Mouse (Mus musculus) heart, adult 2 months (tissue): ENCODE measurements around the gene Fosb. TPM values are rescaled to one million over a fixed set of nuclear protein-coding genes. Genes with fewer than 3 reads are reported as not detected.

Experiments
- DNase-seq, 2 experiments: peaks; one replicate each; pipeline ENCODE4 v3.0.0; 2021
- H3K27ac ChIP-seq: fragments of 200-600 bp; 2 replicates; pipeline ENCODE4 v1.8.1; 2022
- H3K27me3 ChIP-seq: fragments of 200-500 bp; 2 replicates; pipeline ENCODE4 v1.6.1; 2012; ENCODE audit warnings: mild to moderate bottlenecking, low read length, inconsistent platforms, mixed read lengths; ENCODE audit not compliant: control insufficient read depth, insufficient read depth
- H3K36me3 ChIP-seq: fragments of 200-500 bp; 2 replicates; pipeline ENCODE4 v1.6.1; 2012; ENCODE audit warnings: low read length, inconsistent platforms; ENCODE audit not compliant: control insufficient read depth, insufficient read depth
- H3K4me1 ChIP-seq: fragments of 200-500 bp; 2 replicates; pipeline ENCODE4 v1.6.1; 2011; ENCODE audit warnings: low read length; ENCODE audit not compliant: control insufficient read depth, insufficient read depth
- H3K4me3 ChIP-seq: fragments of 200-600 bp; 2 replicates; pipeline ENCODE4 v1.8.1; 2022
- H3K79me2 ChIP-seq: fragments of 200-500 bp; replicated peaks from 2 replicates; pipeline ENCODE4 v1.6.1; 2012; ENCODE audit warnings: mild to moderate bottlenecking, inconsistent platforms, low read length, moderate library complexity, mixed read lengths; ENCODE audit not compliant: control insufficient read depth, insufficient read depth
- H3K9ac ChIP-seq: fragments of 200-500 bp; 2 replicates; pipeline ENCODE4 v1.6.1; 2012; ENCODE audit warnings: low read depth, mild to moderate bottlenecking, control low read depth, inconsistent platforms, low read length, mixed read lengths
- CTCF ChIP-seq: fragments of 200-600 bp; IDR thresholded peaks from 2 replicates; pipeline ENCODE4 v1.8.1; 2022; ENCODE audit warnings: antibody characterized with exemption, mild to moderate bottlenecking, moderate library complexity
- EP300 ChIP-seq: fragments of 200-500 bp; IDR thresholded peaks from 2 replicates; pipeline ENCODE4 v1.6.1; 2011; ENCODE audit warnings: low read depth, low read length, control low read depth; ENCODE audit not compliant: insufficient read depth
- POLR2A ChIP-seq: fragments of 200-500 bp; IDR thresholded peaks from 2 replicates; pipeline ENCODE4 v1.6.1; 2011; ENCODE audit warnings: mild to moderate bottlenecking, low read depth, low read length, control low read depth; ENCODE audit not compliant: insufficient read depth
- WGBS: fragments of 180-500 bp; shearing (Covaris S2); methylation state at CpG from one replicate; pipeline ENCODE4 v1.1.7; 2018; 5-methylcytosine and 5-hydroxymethylcytosine counted together
- intact Hi-C: fragments of 180-260 bp; cut with DNase I; formaldehyde crosslinking; loops from one replicate; pipeline ENCODE4 v1.15.1; 2025
- polyA plus RNA-seq: library from polyadenylated mRNA; depleted of rRNA; stranded (reverse); fragments of >200 nt; gene quantifications from 2 replicates; pipeline ENCODE4 v1.2.3, GENCODE M21; 2012
- total RNA-seq, 2 experiments: library from RNA; stranded (reverse); gene quantifications; 2 replicates each; pipeline ENCODE4 v1.2.3; 2021

Fosb gene
- total and polyA plus RNA-seq, 3 experiments = 0.89 to 1.1 (median 0.94) TPM

GRCm38 (mm10) chr7:19337122-19337521 is 27.3 kb upstream of the Fosb start:
- Histone ChIP-seq H3K4me1 (peaks cover 4% of the 10 kb centered on the region; the same call in 1 of the 2 replicates), H3K4me3 (no peak overlapping the region), H3K36me3 (no peaks in the 10 kb centered on the region), H3K79me2 (no peaks in the 10 kb centered on the region), H3K27me3 (no peaks in the 10 kb centered on the region), H3K27ac (peak overlapping the region; percentile 31), H3K9ac (no peak overlapping the region)
- 48% methylated on average over 10 of the region's 10 CpGs for WGBS
- intact Hi-C loops = no loop called here
- TF ChIP-seq POLR2A (no peak), EP300 (no peak), CTCF (no peak)
- DNase-seq = no peak

GRCm38 (mm10) chr7:19335583-19335982 is 25.7 kb upstream of the Fosb start:
- no peaks in the 10 kb centered on the region for H3K27me3 ChIP-seq
- DNase-seq = no peak
- intact Hi-C loops = no loop called here
- no peaks in the 10 kb centered on the region for H3K36me3 ChIP-seq
- no peaks in the 10 kb centered on the region for H3K79me2 ChIP-seq
- no peak overlapping the region for H3K4me3 ChIP-seq
- no peak overlapping the region for H3K9ac ChIP-seq
- WGBS = 40% methylated on average over 3 of the region's 3 CpGs
- TF ChIP-seq POLR2A = no peak
- no peak for TF ChIP-seq CTCF
- TF ChIP-seq EP300 = no peak
- peaks cover 4% of the 10 kb centered on the region; the same call in 1 of the 2 replicates for H3K4me1 ChIP-seq
- no peak overlapping the region for H3K27ac ChIP-seq

GRCm38 (mm10) chr7:19332709-19333352 is 23.0 kb upstream of the Fosb start:
- H3K9ac ChIP-seq = peak overlapping the region; percentile 94
- under 1% methylated on average over 52 of the region's 52 CpGs for WGBS
- H3K4me3 ChIP-seq = peak overlapping the region; percentile 72
- no peaks in the 10 kb centered on the region for H3K36me3 ChIP-seq
- DNase-seq = peak; percentile 87 to 92
- intact Hi-C loops = no loop called here
- H3K79me2 ChIP-seq = no peaks in the 10 kb centered on the region
- H3K4me1 ChIP-seq = peaks cover 5% of the 10 kb centered on the region
- TF ChIP-seq EP300 = 0 out of 2 replicates have a peak, but pooled peaks have one; percentile 32
- no peak for TF ChIP-seq CTCF
- TF ChIP-seq POLR2A = peak; percentile 33; the same call in 1 of the 2 replicates
- no peaks in the 10 kb centered on the region for H3K27me3 ChIP-seq
- H3K27ac ChIP-seq = peak overlapping the region; percentile 98

GRCm38 (mm10) chr7:19331910-19332309 is 22.1 kb upstream of the Fosb start:
- Histone ChIP-seq H3K4me3 (no peak overlapping the region), H3K9ac (no peak overlapping the region), H3K36me3 (no peaks in the 10 kb centered on the region), H3K79me2 (no peaks in the 10 kb centered on the region), H3K27ac (peak overlapping the region; percentile 98), H3K4me1 (peaks cover 9% of the 10 kb centered on the region), H3K27me3 (no peaks in the 10 kb centered on the region)
- no peak for DNase-seq
- TF ChIP-seq POLR2A (no peak), CTCF (no peak), EP300 (no peak)
- intact Hi-C loops = no loop called here
- WGBS = 69% methylated on average over 2 of the region's 2 CpGs

GRCm38 (mm10) chr7:19328425-19328824 is 18.6 kb upstream of the Fosb start:
- Histone ChIP-seq H3K9ac (no peak overlapping the region), H3K4me1 (peaks cover 8% of the 10 kb centered on the region), H3K4me3 (no peak overlapping the region), H3K79me2 (no peaks in the 10 kb centered on the region), H3K27me3 (no peaks in the 10 kb centered on the region), H3K36me3 (no peaks in the 10 kb centered on the region), H3K27ac (no peak overlapping the region)
- intact Hi-C loops = no loop called here
- TF ChIP-seq EP300 (no peak), CTCF (peak; percentile 58), POLR2A (no peak)
- no peak for DNase-seq

GRCm38 (mm10) chr7:19327782-19328181 is 17.9 kb upstream of the Fosb start:
- H3K27me3 ChIP-seq = no peaks in the 10 kb centered on the region
- intact Hi-C loops = no loop called here
- peak overlapping the region; percentile 89 for H3K27ac ChIP-seq
- no peak for TF ChIP-seq CTCF
- TF ChIP-seq EP300 = no peak
- TF ChIP-seq POLR2A = no peak
- 60% methylated on average over 5 of the region's 5 CpGs for WGBS
- peaks cover 8% of the 10 kb centered on the region for H3K4me1 ChIP-seq
- no peak for DNase-seq
- H3K36me3 ChIP-seq = no peaks in the 10 kb centered on the region
- H3K9ac ChIP-seq = no peak overlapping the region
- H3K4me3 ChIP-seq = no peak overlapping the region
- no peaks in the 10 kb centered on the region for H3K79me2 ChIP-seq
